Mouse (Mus musculus) embryonic fibroblast, embryonic 13.5 days (primary cell): ENCODE measurements around the gene Mtif3.

Experiments
- CTCF ChIP-seq: IDR thresholded peaks from 2 replicates; pipeline ENCODE4 v1.5.1; 2011; ENCODE audit warnings: mild to moderate bottlenecking, control low read depth, low read length, moderate library complexity, borderline replicate concordance; ENCODE audit not compliant: insufficient read depth
- POLR2A ChIP-seq: IDR thresholded peaks from 2 replicates; pipeline ENCODE4 v1.6.1; 2011; ENCODE audit warnings: low read depth, mild to moderate bottlenecking, control low read depth, low read length, moderate library complexity

- 0 out of 2 replicates have a peak, but pooled peaks have one; percentile 22 for TF ChIP-seq CTCF
- TF ChIP-seq POLR2A: no peak
Observed at GRCm38 (mm10) chr5:146944568-146944967, 19.0 kb downstream of the Mtif3 start.
